In genomic region chr10:57815869-57816268, GRCm38 (mm10) we compare ENCODE assay signal across 26 mouse cellular contexts. TPM values are rescaled to one million over a fixed set of nuclear protein-coding genes. Genes with fewer than 3 reads are reported as not detected.
DNase-seq lines count a peak whose midpoint lies in the region; ATAC-seq and TF ChIP-seq lines count a peak whose summit lies in the region.
"Had no signal": no experiment of that assay in that cellular context is flagged by ENCODE, and none has a peak within 500 bp of the region (broad histone marks: within the 10 kb centered on the region; RNA-seq: fewer than 3 reads in every experiment).

No protein-coding gene starts in this region.

- no peak overlapping the region for H3K27ac ChIP-seq in liver, embryonic 13.5 days
- H3K27ac ChIP-seq in liver, embryonic 11.5 days (ENCODE audit: low read depth, low read length): no peak overlapping the region
- H3K27ac ChIP-seq in midbrain, embryonic 10.5 days (replicated peaks): 0 out of 2 replicates have a peak overlapping the region, but pooled peaks have one; percentile 55
- H3K27ac ChIP-seq in midbrain, embryonic 16.5 days (ENCODE audit: low read length): no peak overlapping the region
- no peak overlapping the region for H3K27ac ChIP-seq in liver, postnatal 0 days (ENCODE audit: low read depth)
- H3K27ac ChIP-seq in hindbrain, postnatal 0 days: no peak overlapping the region
- H3K27ac ChIP-seq: embryonic facial prominence, embryonic 12.5 days; embryonic facial prominence, embryonic 15.5 days; forebrain, embryonic 12.5 days; forebrain, embryonic 15.5 days; hindbrain, embryonic 12.5 days; hindbrain, embryonic 15.5 days had no signal

- no peaks in the 10 kb centered on the region for H3K36me3 ChIP-seq in liver, embryonic 13.5 days
- no peaks in the 10 kb centered on the region for H3K36me3 ChIP-seq in liver, embryonic 11.5 days (ENCODE audit: control insufficient read depth, insufficient read depth, low read length)
- H3K36me3 ChIP-seq in midbrain, embryonic 10.5 days: peaks cover 19% of the 10 kb centered on the region
- H3K36me3 ChIP-seq in midbrain, embryonic 16.5 days (ENCODE audit: control insufficient read depth, insufficient read depth, low read length): no peaks in the 10 kb centered on the region
- 0 out of 2 replicates have a peak, but pooled peaks cover 5% of the 10 kb centered on the region for H3K36me3 ChIP-seq in liver, postnatal 0 days (replicated peaks; ENCODE audit: insufficient read depth, low read length)
- no peaks in the 10 kb centered on the region for H3K36me3 ChIP-seq in hindbrain, postnatal 0 days (ENCODE audit: insufficient read depth, low read length)
- H3K36me3 ChIP-seq: embryonic facial prominence, embryonic 12.5 days; embryonic facial prominence, embryonic 15.5 days; forebrain, embryonic 12.5 days; forebrain, embryonic 15.5 days had no signal

- H3K27me3 ChIP-seq in liver, embryonic 13.5 days: no peaks in the 10 kb centered on the region
- no peaks in the 10 kb centered on the region for H3K27me3 ChIP-seq in liver, embryonic 11.5 days (replicated peaks; ENCODE audit: control insufficient read depth, insufficient read depth, low read length)
- H3K27me3 ChIP-seq in midbrain, embryonic 10.5 days (ENCODE audit: low read depth, poor library complexity, severe bottlenecking): peaks cover 55% of the 10 kb centered on the region
- H3K27me3 ChIP-seq in midbrain, embryonic 16.5 days (ENCODE audit: control insufficient read depth, insufficient read depth, low read depth, low read length): peaks cover 4% of the 10 kb centered on the region; the same call in 1 of the 2 replicates
- no peaks in the 10 kb centered on the region for H3K27me3 ChIP-seq in liver, postnatal 0 days (ENCODE audit: insufficient read depth, low read length)
- H3K27me3 ChIP-seq in hindbrain, postnatal 0 days (ENCODE audit: insufficient read depth, low read length): no peaks in the 10 kb centered on the region
- H3K27me3 ChIP-seq: embryonic facial prominence, embryonic 12.5 days; embryonic facial prominence, embryonic 15.5 days; forebrain, embryonic 12.5 days; forebrain, embryonic 15.5 days; hindbrain, embryonic 15.5 days had no signal

- TF ChIP-seq CTCF in liver, postnatal 0 days (IDR thresholded peaks at IDR 0.05; ENCODE audit: low read depth): no peak
- no peak for TF ChIP-seq CTCF in hindbrain, postnatal 0 days (IDR thresholded peaks at IDR 0.05; ENCODE audit: low read depth)

- no peak overlapping the region for H3K4me2 ChIP-seq in liver, embryonic 13.5 days
- H3K4me2 ChIP-seq in liver, embryonic 11.5 days: no peak overlapping the region
- no peak overlapping the region for H3K4me2 ChIP-seq in midbrain, embryonic 16.5 days (ENCODE audit: low read length)
- H3K4me2 ChIP-seq in liver, postnatal 0 days (ENCODE audit: low read depth, low read length): no peak overlapping the region
- H3K4me2 ChIP-seq in hindbrain, postnatal 0 days (ENCODE audit: low read depth, low read length): no peak overlapping the region
- H3K4me2 ChIP-seq: embryonic facial prominence, embryonic 12.5 days; embryonic facial prominence, embryonic 15.5 days; forebrain, embryonic 12.5 days; forebrain, embryonic 15.5 days; heart, embryonic 11.5 days; hindbrain, embryonic 12.5 days; hindbrain, embryonic 15.5 days had no signal

- no peaks in the 10 kb centered on the region for H3K4me1 ChIP-seq in liver, embryonic 13.5 days (replicated peaks)
- no peaks in the 10 kb centered on the region for H3K4me1 ChIP-seq in liver, embryonic 11.5 days (replicated peaks; ENCODE audit: control insufficient read depth, insufficient read depth, low read length)
- H3K4me1 ChIP-seq in midbrain, embryonic 10.5 days: peaks cover 24% of the 10 kb centered on the region
- H3K4me1 ChIP-seq in midbrain, embryonic 16.5 days (ENCODE audit: control insufficient read depth, insufficient read depth, low read length): no peaks in the 10 kb centered on the region
- no peaks in the 10 kb centered on the region for H3K4me1 ChIP-seq in liver, postnatal 0 days (ENCODE audit: insufficient read depth)
- H3K4me1 ChIP-seq in hindbrain, postnatal 0 days (ENCODE audit: insufficient read depth, low read length): no peaks in the 10 kb centered on the region
- H3K4me1 ChIP-seq: embryonic facial prominence, embryonic 12.5 days; embryonic facial prominence, embryonic 15.5 days; forebrain, embryonic 15.5 days; hindbrain, embryonic 12.5 days; hindbrain, embryonic 15.5 days had no signal

- no peak for DNase-seq in liver, embryonic 13.5 days
- DNase-seq in liver, embryonic 11.5 days (ENCODE audit: low spot score): no peak
- DNase-seq in midbrain, embryonic 10.5 days (ENCODE audit: low spot score): no peak
- DNase-seq in liver, postnatal 0 days: no peak
- no peak for DNase-seq in frontal cortex, adult 2 months (ENCODE audit: extremely low spot score in 1 of 2, low spot score in 1 of 2)
- no peak for DNase-seq in hindbrain, postnatal 0 days (ENCODE audit: low spot score)
- no peak for DNase-seq in lung, postnatal 25 days (ENCODE audit: low spot score)
- DNase-seq: adrenal gland, adult 2 months; adrenal gland, postnatal 14 days; cerebellum, adult 11 months; cerebellum, adult 8-10 months; cerebellum, postnatal 10 days; cerebellum, postnatal 36 days; gastrocnemius, postnatal 10 days; gastrocnemius, postnatal 36 days; heart, adult 11 months had no signal

- no peak overlapping the region for H3K9ac ChIP-seq in liver, embryonic 13.5 days
- H3K9ac ChIP-seq in liver, embryonic 11.5 days (ENCODE audit: low read depth, low read length): no peak overlapping the region
- H3K9ac ChIP-seq in midbrain, embryonic 16.5 days (ENCODE audit: low read depth, low read length): no peak overlapping the region
- no peak overlapping the region for H3K9ac ChIP-seq in liver, postnatal 0 days (replicated peaks)
- H3K9ac ChIP-seq in hindbrain, postnatal 0 days (replicated peaks; ENCODE audit: low read length): no peak overlapping the region
- H3K9ac ChIP-seq: embryonic facial prominence, embryonic 12.5 days; embryonic facial prominence, embryonic 15.5 days; forebrain, embryonic 12.5 days; forebrain, embryonic 15.5 days; hindbrain, embryonic 12.5 days; hindbrain, embryonic 15.5 days had no signal

- 0 out of 2 replicates have a peak, but pooled peaks have one; percentile 28 for TF ChIP-seq EP300 in liver, postnatal 0 days (IDR thresholded peaks at IDR 0.05; ENCODE audit: low read depth)

- H3K9me3 ChIP-seq in liver, embryonic 13.5 days (replicated peaks): no peaks in the 10 kb centered on the region
- no peaks in the 10 kb centered on the region for H3K9me3 ChIP-seq in liver, embryonic 11.5 days (ENCODE audit: control insufficient read depth, low read length)
- H3K9me3 ChIP-seq in midbrain, embryonic 10.5 days (replicated peaks): no peaks in the 10 kb centered on the region
- no peaks in the 10 kb centered on the region for H3K9me3 ChIP-seq in midbrain, embryonic 16.5 days (replicated peaks; ENCODE audit: control insufficient read depth, low read length, poor library complexity, severe bottlenecking)
- no peaks in the 10 kb centered on the region for H3K9me3 ChIP-seq in liver, postnatal 0 days (ENCODE audit: low read length)
- no peaks in the 10 kb centered on the region for H3K9me3 ChIP-seq in hindbrain, postnatal 0 days (ENCODE audit: low read length)
- H3K9me3 ChIP-seq: embryonic facial prominence, embryonic 12.5 days; embryonic facial prominence, embryonic 15.5 days; forebrain, embryonic 12.5 days; forebrain, embryonic 15.5 days; hindbrain, embryonic 12.5 days; hindbrain, embryonic 15.5 days had no signal

- no peak overlapping the region for H3K4me3 ChIP-seq in liver, embryonic 13.5 days (replicated peaks)
- H3K4me3 ChIP-seq in liver, embryonic 11.5 days (ENCODE audit: low read depth, low read length): no peak overlapping the region
- no peak overlapping the region for H3K4me3 ChIP-seq in midbrain, embryonic 10.5 days
- no peak overlapping the region for H3K4me3 ChIP-seq in midbrain, embryonic 16.5 days (ENCODE audit: low read depth, low read length)
- no peak overlapping the region for H3K4me3 ChIP-seq in liver, postnatal 0 days (ENCODE audit: low read depth, low read length)
- H3K4me3 ChIP-seq in hindbrain, postnatal 0 days (ENCODE audit: low read length): no peak overlapping the region
- H3K4me3 ChIP-seq: embryonic facial prominence, embryonic 12.5 days; embryonic facial prominence, embryonic 15.5 days; forebrain, embryonic 12.5 days; forebrain, embryonic 15.5 days; hindbrain, embryonic 12.5 days; hindbrain, embryonic 15.5 days had no signal

- WGBS in liver, embryonic 13.5 days (ENCODE audit: insufficient replicate concordance): 42% methylated on average over 6 of the region's 6 CpGs
- WGBS in liver, embryonic 11.5 days: 62% methylated on average over 6 of the region's 6 CpGs
- WGBS in midbrain, embryonic 10.5 days: 86% methylated on average over 6 of the region's 6 CpGs
- 67% methylated on average over 6 of the region's 6 CpGs for WGBS in midbrain, embryonic 16.5 days
- WGBS in liver, postnatal 0 days (ENCODE audit: insufficient replicate concordance): 47% methylated on average over 6 of the region's 6 CpGs
- 77% methylated on average over 6 of the region's 6 CpGs for WGBS in hindbrain, postnatal 0 days

- ATAC-seq in liver, embryonic 13.5 days (ENCODE audit: low read depth): peak; percentile 57
- no peak for ATAC-seq in liver, embryonic 11.5 days (replicated peaks; ENCODE audit: low FRiP score)
- no peak for ATAC-seq in midbrain, embryonic 16.5 days
- ATAC-seq in liver, postnatal 0 days: no peak
- ATAC-seq in hindbrain, postnatal 0 days: no peak
- ATAC-seq: forebrain, embryonic 15.5 days had no signal

RNA-seq across cellular contexts. Expression of gene Smpdl3a, which starts 21.7 kb away (rescaled TPM):
- 15.2 and 15.3 TPM in 2 replicates for polyA plus RNA-seq in liver, embryonic 13.5 days (2015; fragmentation: Nextera tagmentation; extraction: Ambion mirVana)
- polyA plus RNA-seq in liver, embryonic 11.5 days (2014; fragmentation: Nextera tagmentation; extraction: Ambion mirVana): 9.0 and 13.4 TPM in 2 replicates
- 7.2 and 10.1 TPM in 2 replicates for polyA plus RNA-seq in midbrain, embryonic 10.5 days (2016; fragmentation: Nextera tagmentation; extraction: Ambion mirVana)
- polyA plus RNA-seq in midbrain, embryonic 16.5 days (2015; fragmentation: Nextera tagmentation; extraction: Ambion mirVana): 22.6 and 26.2 TPM in 2 replicates
- 40.0 and 40.7 TPM in 2 replicates for polyA plus RNA-seq in liver, postnatal 0 days (2015; fragmentation: Nextera tagmentation; extraction: Ambion mirVana)
- polyA plus RNA-seq in frontal cortex, adult 2 months (2012; rRNA removed): 42.2 and 48.2 TPM in 2 replicates
- total RNA-seq in hindbrain, postnatal 0 days (2014; rRNA removed): 31.1 and 40.0 TPM in 2 replicates
- 45.2 and 46.0 TPM in 2 replicates for polyA plus RNA-seq in hindbrain, postnatal 0 days (2015; fragmentation: Nextera tagmentation; extraction: Ambion mirVana)

RNA-seq across cellular contexts. Expression of gene Fabp7, which starts 31.2 kb away (rescaled TPM):
- polyA plus RNA-seq in liver, embryonic 13.5 days (2015; fragmentation: Nextera tagmentation; extraction: Ambion mirVana): 2.1 and 2.2 TPM in 2 replicates
- polyA plus RNA-seq in liver, embryonic 11.5 days (2014; fragmentation: Nextera tagmentation; extraction: Ambion mirVana): 1.9 and 2.8 TPM in 2 replicates
- polyA plus RNA-seq in midbrain, embryonic 10.5 days (2016; fragmentation: Nextera tagmentation; extraction: Ambion mirVana): 467 and 736 TPM in 2 replicates
- 1,482 and 1,875 TPM in 2 replicates for polyA plus RNA-seq in midbrain, embryonic 16.5 days (2015; fragmentation: Nextera tagmentation; extraction: Ambion mirVana)
- polyA plus RNA-seq in liver, postnatal 0 days (2015; fragmentation: Nextera tagmentation; extraction: Ambion mirVana): 7.9 TPM in 2 replicates
- polyA plus RNA-seq in frontal cortex, adult 2 months (2012; rRNA removed): 471 and 572 TPM in 2 replicates
- 708 and 750 TPM in 2 replicates for total RNA-seq in hindbrain, postnatal 0 days (2014; rRNA removed)
- polyA plus RNA-seq in hindbrain, postnatal 0 days (2015; fragmentation: Nextera tagmentation; extraction: Ambion mirVana): 3,353 and 3,880 TPM in 2 replicates
- total RNA-seq: gastrocnemius, adult 18-20 months; gastrocnemius, postnatal 36 days; hematopoietic stem cell, adult 5-6 weeks had no signal
- polyA plus RNA-seq: adrenal gland, adult 2 months had no signal

Comparison
In these comparisons a context has a peak if more than half of its experiments do, and no peak if none do; other contexts are left out.
1. RNA of gene Fabp7, which starts 31.2 kb away (polyA plus RNA-seq): 3,353 to 3,880 TPM in hindbrain, postnatal 0 days, 1,482 to 1,875 TPM in midbrain, embryonic 16.5 days, 471 to 572 TPM in frontal cortex, adult 2 months and 467 to 736 TPM in midbrain, embryonic 10.5 days; 7.9 TPM in liver, postnatal 0 days, 1.9 to 2.8 TPM in liver, embryonic 11.5 days and 2.1 to 2.2 TPM in liver, embryonic 13.5 days; every median in the first group is over 10 times any median in the second.